Mouse (Mus musculus) hindbrain, embryonic 15.5 days (tissue): ENCODE data around the gene Btbd35f22. TPM values are rescaled to one million over a fixed set of nuclear protein-coding genes. Genes with fewer than 3 reads are reported as not detected.
"Not testable (repeated sequence)": the region's sequence is repeated elsewhere in the genome, so short reads cannot be mapped to it uniquely, and the experiment has no call there.

Experiments
- ATAC-seq: fragments of 200-750 bp; cut with Nextera tagmentation; 2 replicates; pipeline ENCODE4 v1.8.0; 2017; ENCODE audit warnings: low read depth, moderate number of reproducible peaks, moderate TSS enrichment; ENCODE audit not compliant: low FRiP score
- H3K27ac ChIP-seq: fragments of 300-500 bp; sonication (generic); replicated peaks from 2 replicates; pipeline ENCODE4 v1.5.1; 2015; ENCODE audit warnings: mild to moderate bottlenecking, inconsistent platforms
- H3K27me3 ChIP-seq: fragments of 300-500 bp; sonication (generic); 2 replicates; pipeline ENCODE4 v1.6.1; 2015; ENCODE audit warnings: control low read depth, inconsistent platforms
- H3K36me3 ChIP-seq: fragments of 300-500 bp; sonication (generic); 2 replicates; pipeline ENCODE4 v1.6.1; 2015; ENCODE audit warnings: control low read depth, inconsistent platforms
- H3K4me1 ChIP-seq: fragments of 300-500 bp; sonication (generic); replicated peaks from 2 replicates; pipeline ENCODE4 v1.6.1; 2015; ENCODE audit warnings: control low read depth, inconsistent platforms
- H3K4me2 ChIP-seq: fragments of 300-500 bp; sonication (generic); 2 replicates; pipeline ENCODE4 v1.6.1; 2015; ENCODE audit warnings: moderate library complexity, mild to moderate bottlenecking, inconsistent platforms
- H3K4me3 ChIP-seq: fragments of 300-500 bp; sonication (generic); 2 replicates; pipeline ENCODE4 v1.5.1; 2015; ENCODE audit warnings: mild to moderate bottlenecking, inconsistent platforms
- H3K9ac ChIP-seq: fragments of 300-500 bp; sonication (generic); 2 replicates; pipeline ENCODE4 v1.6.1; 2015; ENCODE audit warnings: inconsistent platforms
- H3K9me3 ChIP-seq: fragments of 300-500 bp; sonication (generic); 2 replicates; pipeline ENCODE4 v1.6.1; 2016; ENCODE audit warnings: control low read depth, inconsistent platforms
- WGBS: fragments of 180-500 bp; shearing (Covaris S2); methylation state at CpG from one replicate; pipeline ENCODE4 v1.1.7; 2015; 5-methylcytosine and 5-hydroxymethylcytosine counted together
- polyA plus RNA-seq: library from polyadenylated mRNA; unstranded; fragments of >200 nt; fragmentation: Nextera tagmentation; extraction: Ambion mirVana; gene quantifications from 2 replicates; pipeline ENCODE4 v1.2.1, GENCODE M21; 2015

The Btbd35f22 gene
- not detected in 2 replicates for polyA plus RNA-seq

- not testable (repeated sequence) for ATAC-seq, H3K27me3 ChIP-seq, H3K9ac ChIP-seq, H3K4me3 ChIP-seq, H3K36me3 ChIP-seq, H3K4me1 ChIP-seq, H3K4me2 ChIP-seq, H3K27ac ChIP-seq, H3K9me3 ChIP-seq
- WGBS: no CpG with 5 or more reads among the region's 3 CpGs
These were observed at the start of gene Btbd35f22 for GRCm38 (mm10) chrX:32047529-32047928. Gene Btbd35f22, plus strand, starts transcription at chrX:32047829.

Other genes with a start within 250 kb of the Btbd35f22 start
- gene Gm21637, start 85.8 kb upstream of the Btbd35f22 start, polyA plus RNA-seq: not detected in 2 replicates
- gene Btbd35f2, start 230.6 kb downstream of the Btbd35f22 start, polyA plus RNA-seq: not detected in 2 replicates